ENCODE assay signal across 15 mouse cellular contexts in the genomic region with DNA sequence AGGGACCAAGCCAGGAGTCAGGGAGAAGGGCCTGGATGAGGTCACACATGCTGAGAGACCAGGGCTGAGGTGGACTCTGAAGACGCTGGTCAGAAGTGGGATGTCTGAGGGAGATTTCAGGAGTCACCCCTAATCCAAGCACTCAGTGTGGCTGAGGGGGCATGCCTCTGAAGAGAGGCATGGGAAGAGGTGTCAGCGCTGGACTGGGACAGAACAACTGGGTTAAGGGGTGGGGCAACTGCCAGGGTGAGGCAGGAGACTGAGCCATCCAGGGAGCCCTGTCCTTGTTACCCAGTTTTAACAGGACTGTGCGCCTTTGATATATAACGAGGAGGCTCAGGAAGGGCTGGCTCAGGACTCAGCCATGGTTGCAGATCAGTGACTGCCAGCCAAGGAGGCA. TPM values are rescaled to one million over a fixed set of nuclear protein-coding genes. Genes with fewer than 3 reads are reported as not detected.
A peak's percentile ranks its signal among the peaks of the same experiment; 100 is the strongest.
DNase-seq lines count a peak whose midpoint lies in the region; ATAC-seq and TF ChIP-seq lines count a peak whose summit lies in the region.
"Had no signal": no experiment of that assay in that cellular context is flagged by ENCODE, and none has a peak within 500 bp of the region (broad histone marks: within the 10 kb centered on the region; RNA-seq: fewer than 3 reads in every experiment).

No protein-coding gene starts in this region.

- peak in 1 of 2 experiments; percentile 43 for DNase-seq in cerebellum, adult 2 months
- DNase-seq in cerebellum, adult 11 months = no peak
- no peak for DNase-seq in kidney, postnatal 36 days
- peak; percentile 54 to 58 for DNase-seq in adrenal gland, postnatal 36 days
- no peak for DNase-seq in natural killer cell, adult 2 months (ENCODE audit: low spot score in 2 of 2)
- DNase-seq in left cerebral cortex, adult 9 months (ENCODE audit: low spot score in 2 of 2) = no peak
- DNase-seq: thymus, adult 2 months had no signal

- H3K9me3 ChIP-seq in kidney, embryonic 16.5 days (ENCODE audit: low read length) = no peaks in the 10 kb centered on the region
- H3K9me3 ChIP-seq in intestine, embryonic 16.5 days (ENCODE audit: control insufficient read depth, low read length) = no peaks in the 10 kb centered on the region
- H3K9me3 ChIP-seq: forebrain, embryonic 12.5 days; limb, embryonic 13.5 days; megakaryocyte, embryonic 14.5 days had no signal

- H3K9ac ChIP-seq in kidney, embryonic 16.5 days (replicated peaks; ENCODE audit: low read length) = peak overlapping the region; percentile 25; the same call in 1 of the 2 replicates
- H3K9ac ChIP-seq in intestine, embryonic 16.5 days (ENCODE audit: low read depth, low read length) = peak overlapping the region; percentile 37; the same call in 1 of the 2 replicates
- H3K9ac ChIP-seq: forebrain, embryonic 12.5 days; limb, embryonic 13.5 days had no signal

- no peak overlapping the region for H3K4me3 ChIP-seq in cerebellum, adult 2 months (replicated peaks; ENCODE audit: insufficient read depth, low read depth, low read length)
- H3K4me3 ChIP-seq in kidney, embryonic 16.5 days (ENCODE audit: low read length) = no peak overlapping the region
- H3K4me3 ChIP-seq in intestine, embryonic 16.5 days (ENCODE audit: low read length) = no peak overlapping the region
- H3K4me3 ChIP-seq: forebrain, embryonic 12.5 days; limb, embryonic 13.5 days; megakaryocyte, embryonic 14.5 days; myocyte had no signal

- no peak for ATAC-seq in kidney, embryonic 16.5 days (ENCODE audit: low FRiP score, low TSS enrichment)
- no peak for ATAC-seq in intestine, embryonic 16.5 days
- ATAC-seq: hindbrain, postnatal 0 days; Patski had no signal

- no peak for TF ChIP-seq POLR2A in cerebellum, adult 2 months (IDR thresholded peaks at IDR 0.05; ENCODE audit: borderline replicate concordance, insufficient read depth, low read length)

- H3K27ac ChIP-seq in cerebellum, adult 2 months (ENCODE audit: insufficient read depth, low read length) = 0 out of 2 replicates have a peak overlapping the region, but pooled peaks have one; percentile 8
- H3K27ac ChIP-seq in kidney, embryonic 16.5 days (ENCODE audit: low read length) = peak overlapping the region; percentile 84
- H3K27ac ChIP-seq in intestine, embryonic 16.5 days (ENCODE audit: low read length) = peak overlapping the region; percentile 69; the same call in 1 of the 2 replicates
- H3K27ac ChIP-seq: forebrain, embryonic 12.5 days; limb, embryonic 13.5 days had no signal

- 23% methylated on average over 4 of the region's 4 CpGs for WGBS in cerebellum, adult 2 months
- WGBS in kidney, embryonic 16.5 days = 38% methylated on average over 4 of the region's 4 CpGs
- 68% methylated on average over 4 of the region's 4 CpGs for WGBS in intestine, embryonic 16.5 days

- H3K36me3 ChIP-seq in kidney, embryonic 16.5 days (ENCODE audit: insufficient read depth, low read length) = peaks cover 23% of the 10 kb centered on the region
- peaks cover 11% of the 10 kb centered on the region for H3K36me3 ChIP-seq in intestine, embryonic 16.5 days (ENCODE audit: control insufficient read depth, insufficient read depth, low read length)

- no peak for TF ChIP-seq CTCF in cerebellum, adult 2 months (IDR thresholded peaks at IDR 0.05; ENCODE audit: borderline replicate concordance, insufficient read depth, low read depth, low read length)

- no peak overlapping the region for H3K4me2 ChIP-seq in kidney, embryonic 16.5 days (replicated peaks; ENCODE audit: low read depth, low read length)
- no peak overlapping the region for H3K4me2 ChIP-seq in intestine, embryonic 16.5 days (ENCODE audit: low read depth, low read length)
- H3K4me2 ChIP-seq: forebrain, embryonic 12.5 days had no signal

- H3K27me3 ChIP-seq in cerebellum, adult 2 months (ENCODE audit: control insufficient read depth, insufficient read depth, low read length) = no peaks in the 10 kb centered on the region
- no peaks in the 10 kb centered on the region for H3K27me3 ChIP-seq in kidney, embryonic 16.5 days (ENCODE audit: insufficient read depth, low read length)
- H3K27me3 ChIP-seq in intestine, embryonic 16.5 days (replicated peaks; ENCODE audit: control insufficient read depth, insufficient read depth, low read length) = no peaks in the 10 kb centered on the region
- H3K27me3 ChIP-seq: limb, embryonic 13.5 days; megakaryocyte, embryonic 14.5 days; Patski had no signal

- H3K4me1 ChIP-seq in cerebellum, adult 2 months (ENCODE audit: control insufficient read depth, insufficient read depth, low read length) = peaks cover 43% of the 10 kb centered on the region
- peaks cover 28% of the 10 kb centered on the region for H3K4me1 ChIP-seq in kidney, embryonic 16.5 days (ENCODE audit: insufficient read depth, low read length)
- peaks cover 18% of the 10 kb centered on the region for H3K4me1 ChIP-seq in intestine, embryonic 16.5 days (ENCODE audit: control insufficient read depth, insufficient read depth, low read length)

RNA-seq across cellular contexts. Expression of a gene that starts 51.2 kb away (rescaled TPM):
- polyA plus RNA-seq in cerebellum, adult 2 months (2012; rRNA removed) = 5.4 and 6.4 TPM in 2 replicates
- 21.7 and 25.2 TPM in 2 replicates for polyA plus RNA-seq in kidney, embryonic 16.5 days (2015; fragmentation: Nextera tagmentation; extraction: Ambion mirVana)
- total RNA-seq in adrenal gland, postnatal 36 days (2021) = 1 to 10 TPM; 3.4 to 3.9 TPM
- polyA plus RNA-seq in intestine, embryonic 16.5 days (2015; fragmentation: Nextera tagmentation; extraction: Ambion mirVana) = 11.7 and 12.8 TPM in 2 replicates

Comparison
In these comparisons a context has a peak if more than half of its experiments do, and no peak if none do; other contexts are left out.
1. DNase-seq: peak in adrenal gland, postnatal 36 days (2 of 2); none in cerebellum, adult 11 months (single experiment), kidney, postnatal 36 days (0 of 2), natural killer cell, adult 2 months (0 of 2) and left cerebral cortex, adult 9 months (0 of 2).
2. H3K27ac ChIP-seq: peak in every context shown above with its lines; median percentile 84 in kidney, embryonic 16.5 days; 69 in intestine, embryonic 16.5 days; 8 in cerebellum, adult 2 months.